Mouse (Mus musculus) testis, postnatal 14 days (tissue): ENCODE data around the gene Uap1.

Experiments
- DNase-seq: peaks from one replicate; pipeline ENCODE4 v3.0.0; 2021; ENCODE audit warnings: low spot score

Uap1 gene

DNA sequence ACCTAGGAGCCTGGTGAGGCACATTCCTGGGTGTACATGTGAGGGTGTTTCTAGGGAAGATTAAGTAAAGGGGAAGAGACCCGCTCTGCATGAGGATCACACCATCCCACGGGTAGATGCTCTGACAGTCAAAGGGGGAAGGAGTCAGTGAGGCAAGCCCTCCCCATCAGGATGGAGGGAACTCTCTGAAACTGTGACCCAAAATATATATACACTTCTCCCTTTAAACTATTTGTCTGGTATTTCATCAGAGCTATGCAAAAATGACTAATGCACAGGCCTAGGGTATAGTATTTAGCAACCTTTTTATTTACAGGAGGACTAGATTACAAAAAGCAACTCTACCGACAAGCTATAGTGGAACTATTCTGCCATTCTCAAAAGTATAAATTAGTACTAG is 9.8 kb downstream of the Uap1 start:
- DNase-seq, result no peak

- no peak for DNase-seq
These were observed 10.6 kb downstream of the Uap1 start for GRCm38 (mm10) chr1:170164053-170164614.

- DNase-seq, result no peak
These were observed 11.3 kb downstream of the Uap1 start for GRCm38 (mm10) chr1:170163398-170163943.

GRCm38 (mm10) chr1:170161852-170162251 is 12.9 kb downstream of the Uap1 start:
- DNase-seq, result no peak

- DNase-seq, result no peak
These were observed 14.3 kb downstream of the Uap1 start for GRCm38 (mm10) chr1:170160397-170160938.

- DNase-seq, result no peak
These were observed 15.1 kb downstream of the Uap1 start for GRCm38 (mm10) chr1:170159707-170160106.

GRCm38 (mm10) chr1:170155761-170156160 is 19.0 kb downstream of the Uap1 start:
- no peak for DNase-seq

DNA sequence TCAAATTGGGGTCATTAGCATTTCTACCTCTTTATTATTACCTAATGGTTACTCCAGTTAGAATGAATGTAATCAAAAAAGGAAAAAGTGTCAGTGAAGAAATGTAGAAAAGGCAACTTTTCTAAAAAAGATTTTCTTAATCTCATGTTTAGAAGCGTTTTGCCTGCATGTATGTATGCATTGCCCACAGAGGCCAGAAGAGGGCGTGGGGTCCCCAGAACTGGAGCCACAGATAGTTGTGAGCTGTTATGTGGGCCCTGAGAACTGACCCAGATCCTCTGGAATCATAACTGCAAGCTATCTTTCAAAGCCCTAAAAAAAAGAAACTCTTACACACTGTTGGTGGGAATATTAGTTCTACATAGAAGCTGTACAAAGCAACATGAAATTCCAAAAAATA is 19.5 kb downstream of the Uap1 start:
- no peak for DNase-seq

DNA sequence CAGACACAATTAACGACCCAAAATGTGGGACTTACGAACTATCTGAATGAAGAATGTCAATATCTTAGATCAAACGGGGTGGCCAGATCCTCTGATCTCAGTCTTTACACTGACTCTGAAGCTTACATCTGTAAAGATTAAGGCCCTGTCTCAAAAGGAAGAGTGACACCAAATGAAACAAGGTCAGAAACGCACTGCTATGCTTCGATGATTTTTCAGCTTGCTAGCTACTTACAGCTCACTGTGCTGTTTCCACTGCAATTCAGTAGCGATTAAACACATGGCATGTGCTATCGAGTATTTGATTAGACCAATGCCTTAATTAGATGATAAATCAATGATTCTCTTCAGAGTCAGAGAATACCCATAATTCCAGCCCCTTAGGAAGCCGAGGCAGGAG is 20.8 kb downstream of the Uap1 start:
- DNase-seq, result no peak

DNA sequence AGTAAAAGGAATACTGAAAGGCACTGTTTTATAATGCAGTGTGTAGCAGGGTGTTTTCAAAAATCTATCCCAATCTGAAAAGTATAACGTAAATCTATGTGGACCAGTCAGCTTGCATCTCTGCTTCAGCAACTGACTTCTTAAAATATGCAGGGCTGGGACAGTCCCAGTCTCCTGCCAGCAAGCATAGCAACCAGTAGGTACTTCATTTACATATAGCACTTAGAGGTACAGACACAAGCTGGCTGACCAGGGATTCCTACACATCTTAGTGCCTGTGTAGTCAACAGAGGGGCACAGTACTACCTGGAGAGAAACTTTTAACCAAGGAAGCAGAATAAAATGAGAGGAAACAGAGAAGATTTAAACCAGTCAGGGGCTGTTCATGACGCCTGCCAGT is 22.2 kb downstream of the Uap1 start:
- DNase-seq, result no peak

GRCm38 (mm10) chr1:170150870-170151269 is 23.9 kb downstream of the Uap1 start:
- DNase-seq, result no peak

- DNase-seq, result no peak
These were observed 25.0 kb downstream of the Uap1 start for GRCm38 (mm10) chr1:170149756-170150155.

DNA sequence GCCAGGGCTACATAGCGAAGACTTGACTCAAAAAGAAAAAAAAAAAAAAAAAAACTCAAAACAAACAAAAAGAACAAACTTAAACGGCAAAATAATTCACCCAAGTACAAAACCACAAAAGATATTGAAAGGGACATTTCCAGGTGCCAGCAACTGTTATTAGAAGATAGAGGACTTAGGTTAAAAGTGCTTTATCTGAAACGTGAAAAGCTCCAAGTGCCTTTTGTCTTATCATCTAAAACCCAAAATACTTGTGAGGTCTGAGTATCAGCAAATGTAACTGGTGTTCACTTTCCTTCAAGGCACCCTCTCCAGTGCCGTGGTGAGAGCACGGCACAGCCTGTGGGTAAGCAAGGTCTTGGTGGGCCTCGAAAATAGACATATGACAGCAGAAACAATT is 26.2 kb downstream of the Uap1 start:
- no peak for DNase-seq

- DNase-seq, result no peak
These were observed 26.9 kb downstream of the Uap1 start for GRCm38 (mm10) chr1:170147651-170148448.

- no peak for DNase-seq
These were observed 29.2 kb downstream of the Uap1 start for GRCm38 (mm10) chr1:170145606-170146005.

- DNase-seq, result no peak
These were observed 32.4 kb downstream of the Uap1 start for GRCm38 (mm10) chr1:170142256-170142871.

GRCm38 (mm10) chr1:170141626-170142025 is 33.1 kb downstream of the Uap1 start:
- no peak for DNase-seq

DNA sequence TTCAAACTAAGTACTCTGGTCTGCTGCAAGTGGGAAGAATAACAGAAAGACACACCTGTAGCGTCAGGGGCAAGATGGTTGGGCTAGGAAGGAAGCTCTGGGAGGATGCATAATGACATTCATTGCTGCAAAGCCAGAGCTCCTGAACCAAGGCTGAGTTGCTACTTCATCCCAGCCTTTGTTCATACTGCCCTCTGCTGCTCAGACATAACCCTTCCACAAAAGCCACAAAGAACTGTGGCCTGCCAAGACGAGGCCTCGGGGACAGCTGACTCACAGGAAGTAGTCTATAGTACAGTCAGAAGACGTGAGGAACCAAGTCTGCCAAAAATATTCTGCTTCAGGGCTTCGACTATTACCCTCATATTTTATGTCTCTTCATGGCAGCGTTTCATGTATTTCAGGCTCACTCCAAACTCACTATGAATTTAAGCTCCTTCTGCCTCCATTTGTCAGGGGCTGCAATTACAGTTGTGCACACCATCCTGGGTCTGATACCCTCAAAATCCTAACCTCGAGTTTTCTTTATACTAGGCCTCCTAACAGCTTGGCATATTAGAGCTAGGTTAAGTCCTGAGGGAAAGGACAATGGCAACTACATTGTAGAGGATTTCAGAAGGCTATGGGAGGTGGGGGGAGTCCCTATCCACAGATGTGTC is 38.3 kb downstream of the Uap1 start:
- DNase-seq, result peak; percentile 50

GRCm38 (mm10) chr1:170134264-170134663 is 40.5 kb downstream of the Uap1 start:
- no peak for DNase-seq

DNA sequence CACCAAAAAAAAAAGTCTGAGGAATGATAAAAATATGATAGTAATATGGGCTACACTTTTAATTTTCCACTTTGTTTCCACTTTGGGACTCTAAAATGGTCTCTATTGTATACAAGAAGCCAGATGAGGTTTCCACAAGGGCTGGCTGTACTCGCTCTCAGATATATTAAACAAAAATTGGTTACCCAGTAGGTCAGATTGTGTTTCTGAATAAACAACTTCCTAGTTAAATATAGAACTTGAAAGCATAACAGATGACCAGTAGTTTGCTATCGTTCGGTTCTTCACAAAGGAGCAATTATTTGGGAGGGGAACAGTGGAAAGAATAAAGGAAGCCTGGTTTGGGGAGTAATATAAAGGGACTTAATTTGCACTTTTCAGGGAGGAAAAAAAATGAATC is 43.8 kb downstream of the Uap1 start:
- no peak for DNase-seq

- no peak for DNase-seq
These were observed 50.1 kb downstream of the Uap1 start for GRCm38 (mm10) chr1:170124644-170125043.

- DNase-seq, result no peak
These were observed 61.1 kb downstream of the Uap1 start for GRCm38 (mm10) chr1:170113616-170114015.
